Mouse (Mus musculus) mouse embryonic stem cell (cell line): ENCODE data around the gene Smim27.

Experiments used
- in situ Hi-C, 2 experiments: fragments of 300-500 bp; cut with MboI; formaldehyde crosslinking; loops; 1 replicate in 1 of 2; 3 replicates in 1 of 2; pipeline ENCODE4 v1.14.3; 2019 to 2020; ENCODE audit warnings: low sequenced_read_pairs in 2 of 2, low pct_unique_long_range_greater_than_20kb in 1 of 2, mixed read lengths in 1 of 2; ENCODE audit not compliant: unreplicated experiment in 1 of 2

The Smim27 gene

GRCm38 (mm10) chr4:40312213-40312612 lies 42.8 kb downstream of the Smim27 start:
- in situ Hi-C loops = no loop called here

- in situ Hi-C loops = no loop called here
Measured at GRCm38 (mm10) chr4:40313026-40313425, 43.6 kb downstream of the Smim27 start.

GRCm38 (mm10) chr4:40317404-40317803 lies 48.0 kb downstream of the Smim27 start:
- in situ Hi-C loops = no loop called here
